Mouse (Mus musculus): ENCODE data around the gene Prr5l.

DNA sequence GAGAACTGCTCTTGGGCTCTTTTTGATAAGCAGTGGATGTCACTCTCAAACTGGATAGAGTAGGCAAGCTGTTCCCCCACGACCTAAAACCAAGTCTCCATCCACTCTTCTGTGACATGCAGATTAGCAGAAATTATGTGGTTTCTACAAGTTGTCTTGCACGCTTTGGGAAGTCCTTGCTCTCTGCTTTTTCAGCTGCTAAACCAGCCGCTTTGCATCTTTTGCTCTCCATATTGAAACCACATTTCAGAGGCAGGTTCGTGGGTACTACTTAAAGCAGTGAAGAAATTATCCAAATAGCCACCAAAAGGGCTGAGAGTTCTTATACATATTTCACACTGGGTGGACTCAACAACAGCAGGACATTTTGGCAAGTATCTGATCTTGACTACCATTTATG, 53.8 kb downstream of the Prr5l start:
- no peak for TF ChIP-seq POLR2A (IDR thresholded peaks at IDR 0.05; ENCODE audit: insufficient read length, low read depth)
- TF ChIP-seq MAX (IDR thresholded peaks at IDR 0.05; ENCODE audit: low read depth), result no peak
- TF ChIP-seq USF1 (IDR thresholded peaks at IDR 0.05; ENCODE audit: low read depth), result no peak
- no peak for TF ChIP-seq E2F4 (IDR thresholded peaks at IDR 0.05; ENCODE audit: insufficient read depth)
- TF ChIP-seq TCF12 (IDR thresholded peaks at IDR 0.05; ENCODE audit: insufficient read depth, poor library complexity, severe bottlenecking), result no peak
- no peak for TF ChIP-seq MYOD1 (IDR thresholded peaks at IDR 0.05; ENCODE audit: control insufficient read depth in 1 of 3, insufficient read length in 2 of 3, low read depth in 2 of 3)
- TF ChIP-seq POLR2AphosphoS2 (IDR thresholded peaks at IDR 0.05; ENCODE audit: insufficient read length, low read depth), result no peak
- TF ChIP-seq REST (IDR thresholded peaks at IDR 0.05; ENCODE audit: insufficient read depth, insufficient read length), result no peak
